Mouse (Mus musculus) right cerebral cortex, adult 2 months (tissue): ENCODE results near the gene Ifitm2.

Experiments
- DNase-seq, 2 experiments: peaks; one replicate each; pipeline ENCODE4 v3.0.0; 2021 to 2022; ENCODE audit warnings: low spot score in 2 of 2

The Ifitm2 gene

GRCm38 (mm10) chr7:140905642-140906081 is 50.1 kb downstream of the Ifitm2 start:
- no peak for DNase-seq
